Mouse (Mus musculus): ENCODE results near the gene Bean1. TPM values are rescaled to one million over a fixed set of nuclear protein-coding genes. Genes with fewer than 3 reads are reported as not detected.

Gene Bean1
- polyA plus RNA-seq, 1 experiment from 2014 or later, result not detected

DNA sequence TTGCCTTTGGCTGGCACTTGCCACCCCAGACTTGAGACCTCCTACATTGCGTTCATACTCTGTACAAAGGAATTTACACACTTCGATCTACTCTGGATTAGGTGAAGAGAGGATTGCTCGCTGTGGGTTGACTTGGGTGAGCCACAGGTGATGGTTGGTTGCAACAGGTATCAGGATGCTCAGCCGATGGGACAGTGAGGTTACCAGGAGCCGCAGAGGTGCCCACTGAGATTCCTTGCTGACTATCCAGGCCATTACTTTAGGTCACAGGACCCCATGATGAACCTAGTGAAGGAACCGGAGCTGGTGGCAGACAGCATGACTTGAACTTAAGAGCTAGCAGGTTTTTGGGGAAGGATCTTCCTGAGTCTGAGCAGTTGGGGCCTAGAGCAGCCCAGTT, 2.2 kb downstream of the Bean1 start:
- peaks cover 20% of the 10 kb centered on the region for H3K27me3 ChIP-seq
- POLR2A ChIA-PET, result no interaction called here

DNA sequence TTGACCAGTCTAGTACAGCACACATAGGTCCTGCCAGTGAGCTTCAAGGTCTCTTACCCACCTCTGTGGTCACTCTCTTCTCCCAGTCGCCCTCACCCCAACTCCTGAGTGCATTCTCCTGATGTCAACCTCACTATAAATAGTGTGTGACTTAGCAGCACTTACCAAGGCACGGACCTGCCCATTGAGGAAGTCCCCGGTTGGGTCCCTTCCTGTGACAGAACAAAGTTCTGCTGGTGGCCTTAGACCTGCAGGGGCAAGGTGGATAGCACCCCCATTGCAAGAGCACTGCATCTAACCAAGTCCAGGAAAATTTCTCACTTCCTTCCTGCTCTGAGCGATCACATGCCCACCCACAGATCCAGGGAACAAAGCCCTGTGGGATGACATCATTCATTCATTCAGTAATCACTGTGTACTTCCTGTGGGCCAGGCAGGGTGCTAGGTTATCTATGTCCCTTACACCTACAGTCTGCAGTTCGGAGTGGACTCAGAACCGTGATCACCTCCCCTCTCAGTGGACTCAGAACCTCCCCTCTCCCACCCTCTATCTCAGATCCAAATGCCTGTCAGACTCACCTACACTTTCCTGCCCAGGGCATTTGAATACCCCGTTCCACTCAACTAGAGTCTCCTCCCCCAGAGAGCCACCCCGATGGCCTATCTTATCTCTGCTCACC, 5.7 kb downstream of the Bean1 start:
- in situ Hi-C loops (cut with MboI; ENCODE audit: low pct_unique_long_range_greater_than_20kb), result no loop called here
- ChIA-PET POLR2A (no interaction called here), CTCF (no interaction called here)
- peaks cover 13% of the 10 kb centered on the region for H3K27me3 ChIP-seq
- ATAC-seq (no peak), DNase-seq (ENCODE audit: low read depth, low spot score) (no peak)
- TF ChIP-seq CTCF (IDR thresholded peaks at IDR 0.05), result no peak

More for the DNA sequence above, 2.2 kb downstream of the Bean1 start:
- CTCF ChIA-PET, result no interaction called here
- no peak for TF ChIP-seq CTCF (IDR thresholded peaks at IDR 0.05)
- DNase-seq (ENCODE audit: low read depth, low spot score), result no peak
- ATAC-seq, result no peak
- in situ Hi-C loops (cut with MboI; ENCODE audit: low pct_unique_long_range_greater_than_20kb), result no loop called here

DNA sequence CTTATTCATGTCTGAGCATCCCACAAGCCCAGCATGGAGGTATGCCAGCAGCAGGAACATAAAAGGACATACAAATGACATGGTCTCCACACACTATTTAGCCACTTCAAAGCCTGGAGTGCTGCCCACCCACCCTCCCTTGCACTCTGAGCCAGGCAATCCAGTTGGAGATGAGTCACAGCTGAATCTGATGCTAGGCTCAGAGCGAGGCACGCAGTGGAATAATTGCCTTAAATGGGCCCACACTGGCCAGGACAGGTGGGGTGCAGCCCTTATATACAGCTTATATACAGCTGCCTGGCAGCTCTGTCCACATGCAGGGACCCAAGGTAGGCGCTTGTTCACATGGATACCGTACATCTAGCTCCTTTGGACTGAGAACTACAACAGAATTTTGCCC, 6.8 kb downstream of the Bean1 start:
- in situ Hi-C loops (cut with MboI; ENCODE audit: low pct_unique_long_range_greater_than_20kb), result no loop called here
- POLR2A ChIA-PET, result no interaction called here
- no peak for TF ChIP-seq CTCF (IDR thresholded peaks at IDR 0.05)
- CTCF ChIA-PET, result no interaction called here
- peaks cover 7% of the 10 kb centered on the region for H3K27me3 ChIP-seq
- ATAC-seq (no peak), DNase-seq (ENCODE audit: low read depth, low spot score) (no peak)

DNA sequence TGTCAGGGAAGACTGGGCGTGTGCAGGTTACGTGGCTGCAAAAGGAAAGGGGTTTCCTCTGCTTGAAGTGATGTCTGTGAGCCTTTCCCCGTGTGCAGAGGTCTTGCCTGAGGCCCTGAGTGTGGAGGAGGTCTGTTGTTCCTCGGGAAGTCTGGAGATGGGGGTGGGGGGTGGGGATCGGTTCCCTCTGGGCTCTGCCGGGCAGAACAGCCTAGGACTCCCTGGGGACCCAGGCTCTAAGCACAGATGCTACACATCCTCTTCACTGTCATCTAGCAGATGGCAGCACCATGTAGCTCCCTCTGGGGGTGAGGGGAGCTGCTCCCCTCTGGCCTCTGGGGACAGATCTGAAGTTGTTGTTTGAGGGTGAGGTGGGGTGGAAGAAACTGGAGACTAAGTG, 14.7 kb downstream of the Bean1 start:
- in situ Hi-C loops (cut with MboI; ENCODE audit: low pct_unique_long_range_greater_than_20kb), result no loop called here
- no peak for DNase-seq (ENCODE audit: low read depth, low spot score)
- POLR2A ChIA-PET, result no interaction called here
- TF ChIP-seq CTCF (IDR thresholded peaks at IDR 0.05), result no peak
- peaks cover 4% of the 10 kb centered on the region for H3K27me3 ChIP-seq
- CTCF ChIA-PET, result no interaction called here
- ATAC-seq, result no peak

DNA sequence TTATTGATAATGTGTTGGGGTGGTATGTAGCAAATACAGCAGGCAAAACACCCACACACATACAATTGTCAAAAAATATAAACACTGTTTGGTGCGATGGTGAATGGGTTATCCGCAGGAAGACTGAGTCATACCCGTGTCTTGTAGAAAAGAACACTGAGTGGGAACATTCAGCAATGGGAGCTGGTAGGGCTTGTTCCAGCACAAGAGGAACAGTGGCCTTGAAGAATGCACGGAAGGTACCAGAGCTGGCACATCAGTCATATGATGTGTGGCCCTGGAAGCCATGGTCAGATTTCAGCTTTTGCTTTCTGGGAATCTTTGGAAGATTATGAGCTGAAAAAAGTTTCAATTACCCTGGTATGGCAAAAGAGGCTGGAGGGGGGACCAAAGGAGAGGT, 16.6 kb downstream of the Bean1 start:
- no peak for ATAC-seq
- TF ChIP-seq CTCF (IDR thresholded peaks at IDR 0.05), result no peak
- CTCF ChIA-PET, result interaction anchor here (1.3 kb wide), 1 partner anchor 12 kb away, joined by 3 read pairs; no protein-coding TSS in a partner anchor

DNA sequence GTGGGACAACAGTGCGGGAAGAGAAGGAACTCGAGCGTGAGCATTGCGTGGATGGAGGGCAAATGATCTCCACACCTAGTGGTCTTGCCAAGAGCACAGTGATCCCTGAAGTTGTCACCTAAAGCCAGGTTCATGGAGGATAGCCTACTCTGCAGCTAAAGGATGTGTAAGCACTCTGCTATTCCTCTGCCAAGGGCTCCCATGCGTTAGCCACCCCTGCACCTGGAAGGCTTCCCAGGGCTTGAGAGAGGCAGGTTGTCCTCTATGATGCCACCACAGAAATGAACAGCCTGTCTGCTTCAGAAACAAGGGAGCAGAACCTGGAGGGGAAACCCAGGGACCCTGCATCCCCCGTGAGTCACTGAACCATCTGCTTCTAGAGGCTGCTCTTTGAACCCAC, 17.4 kb downstream of the Bean1 start:
- no peak for TF ChIP-seq CTCF (IDR thresholded peaks at IDR 0.05)
- DNase-seq (ENCODE audit: low read depth, low spot score), result no peak
- in situ Hi-C loops (cut with MboI; ENCODE audit: low pct_unique_long_range_greater_than_20kb), result no loop called here
- ChIA-PET POLR2A (no interaction called here), CTCF (interaction anchor here (1.3 kb wide), 1 partner anchor 12 kb away, joined by 3 read pairs; no protein-coding TSS in a partner anchor)
- H3K27me3 ChIP-seq, result no peaks in the 10 kb centered on the region
- ATAC-seq, result no peak

More for the DNA sequence above, 16.6 kb downstream of the Bean1 start:
- in situ Hi-C loops (cut with MboI; ENCODE audit: low pct_unique_long_range_greater_than_20kb), result no loop called here
- POLR2A ChIA-PET, result no interaction called here
- H3K27me3 ChIP-seq, result peaks cover 4% of the 10 kb centered on the region
- no peak for DNase-seq (ENCODE audit: low read depth, low spot score)

DNA sequence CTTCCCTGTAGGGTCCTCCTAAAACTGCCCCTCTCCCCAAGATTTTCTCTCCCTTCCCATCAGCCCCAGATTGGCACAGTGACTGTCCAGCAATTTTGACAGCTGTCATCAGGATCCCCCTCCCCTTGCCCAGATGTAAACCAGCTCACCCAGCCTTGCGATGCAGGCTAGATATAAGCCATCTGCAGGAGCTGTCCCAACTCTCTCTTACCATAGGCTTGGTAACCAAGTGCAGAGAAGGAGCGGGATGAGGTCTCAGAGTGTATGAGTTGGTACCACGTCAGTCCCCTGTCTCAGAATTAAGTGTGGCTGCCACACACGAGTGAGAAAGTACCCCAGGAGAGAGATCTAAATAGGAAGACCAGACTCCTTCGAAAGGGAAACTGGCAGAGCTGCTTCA, 18.2 kb downstream of the Bean1 start:
- DNase-seq (ENCODE audit: low read depth, low spot score), result no peak
- ATAC-seq, result no peak
- POLR2A ChIA-PET, result no interaction called here
- CTCF ChIA-PET, result no interaction called here
- TF ChIP-seq CTCF (IDR thresholded peaks at IDR 0.05), result no peak
- no peaks in the 10 kb centered on the region for H3K27me3 ChIP-seq
- in situ Hi-C loops (cut with MboI; ENCODE audit: low pct_unique_long_range_greater_than_20kb), result no loop called here

DNA sequence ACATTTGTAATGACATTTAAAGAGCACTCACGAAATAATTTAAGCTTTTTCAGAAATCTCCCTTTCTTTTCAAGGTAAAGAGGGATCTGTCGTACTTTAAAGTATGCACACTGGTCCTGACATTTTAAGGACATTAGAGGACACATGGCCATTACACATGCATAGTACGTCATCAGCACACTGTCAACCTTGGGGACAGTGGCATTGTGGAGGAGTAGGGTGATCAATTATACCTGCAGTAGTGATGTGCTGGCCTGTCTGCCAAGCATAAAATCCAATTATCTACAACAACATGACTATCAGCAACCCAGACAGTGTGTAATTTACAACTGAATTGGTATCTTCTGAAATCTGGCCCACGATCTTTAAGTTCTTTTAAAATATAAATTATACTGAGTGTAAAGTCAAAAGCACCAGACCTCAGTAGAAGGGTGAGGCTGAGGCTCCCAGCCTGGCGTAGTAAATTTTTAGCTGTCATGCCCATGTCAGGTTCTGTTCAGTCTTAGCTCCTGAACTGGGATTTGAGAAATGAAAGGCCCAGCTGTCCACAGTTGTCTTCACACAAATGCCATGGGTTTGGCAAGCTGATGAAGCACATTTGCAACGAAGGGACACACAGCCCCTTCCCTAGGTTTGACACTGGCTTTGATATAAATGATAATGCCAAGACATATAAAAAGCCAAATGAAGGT, 20.7 kb downstream of the Bean1 start:
- in situ Hi-C loops (cut with MboI; ENCODE audit: low pct_unique_long_range_greater_than_20kb), result no loop called here
- ChIA-PET POLR2A (no interaction called here), CTCF (interaction anchor here (1.2 to 1.5 kb wide), 2 partner anchors 14 to 27 kb away, joined by 3 read pairs; no protein-coding TSS in a partner anchor)
- H3K27me3 ChIP-seq, result no peaks in the 10 kb centered on the region
- no peak for DNase-seq (ENCODE audit: low read depth, low spot score)
- TF ChIP-seq CTCF (IDR thresholded peaks at IDR 0.05), result no peak
- ATAC-seq, result no peak

DNA sequence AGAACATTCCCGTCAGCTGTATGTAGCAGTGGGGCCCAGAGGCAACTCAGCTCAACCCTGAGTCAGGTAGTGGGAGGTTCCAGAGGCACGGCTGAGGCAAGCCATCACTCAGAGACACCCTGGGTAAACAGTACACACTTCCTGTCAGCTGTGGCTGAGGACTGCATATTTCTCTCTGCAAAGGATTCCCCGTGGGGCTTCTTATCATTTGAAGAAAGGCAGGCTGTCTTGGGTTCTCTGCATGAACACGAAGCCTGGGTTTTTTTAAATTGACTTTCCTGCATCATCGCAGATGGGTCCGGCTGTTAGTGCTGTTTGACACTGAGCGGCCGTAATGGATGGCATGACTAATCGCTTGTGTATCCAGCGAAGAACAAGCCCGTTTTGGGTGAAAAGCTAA, 21.3 kb downstream of the Bean1 start:
- TF ChIP-seq CTCF (IDR thresholded peaks at IDR 0.05), result no peak
- DNase-seq (ENCODE audit: low read depth, low spot score) (no peak), ATAC-seq (peak; percentile 56)
- ChIA-PET POLR2A (no interaction called here), CTCF (interaction anchor here (1.2 to 1.5 kb wide), 2 partner anchors 13 to 27 kb away, joined by 3 read pairs; no protein-coding TSS in a partner anchor)
- H3K27me3 ChIP-seq, result no peaks in the 10 kb centered on the region
- in situ Hi-C loops (cut with MboI; ENCODE audit: low pct_unique_long_range_greater_than_20kb), result no loop called here

DNA sequence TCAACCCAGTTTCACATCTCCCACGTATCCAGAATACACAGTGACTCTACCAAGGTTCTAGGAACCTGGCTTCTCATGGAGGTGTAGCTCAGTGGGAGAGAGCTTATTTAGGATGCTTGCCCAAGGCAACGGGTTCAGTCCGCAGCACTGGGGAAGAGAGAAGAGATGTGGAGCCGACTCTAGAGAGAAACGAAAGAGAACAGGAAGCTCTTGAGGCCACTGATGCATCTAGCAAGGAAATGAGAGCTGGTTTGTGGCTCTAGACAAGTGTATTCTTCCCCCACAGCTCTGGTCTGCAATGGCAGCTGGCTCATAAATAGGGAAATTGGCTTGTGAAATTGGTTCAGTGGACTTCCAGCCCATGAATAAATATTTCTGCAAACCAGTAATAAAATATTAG, 29.6 kb downstream of the Bean1 start:
- ChIA-PET POLR2A (no interaction called here), CTCF (interaction anchor here (1.0 to 1.5 kb wide), 2 partner anchors 13 kb away, joined by 3 read pairs; no protein-coding TSS in a partner anchor)
- H3K27me3 ChIP-seq, result no peaks in the 10 kb centered on the region
- no peak for TF ChIP-seq CTCF (IDR thresholded peaks at IDR 0.05)
- DNase-seq (ENCODE audit: low read depth, low spot score) (no peak), ATAC-seq (no peak)
- in situ Hi-C loops (cut with MboI; ENCODE audit: low pct_unique_long_range_greater_than_20kb), result no loop called here

DNA sequence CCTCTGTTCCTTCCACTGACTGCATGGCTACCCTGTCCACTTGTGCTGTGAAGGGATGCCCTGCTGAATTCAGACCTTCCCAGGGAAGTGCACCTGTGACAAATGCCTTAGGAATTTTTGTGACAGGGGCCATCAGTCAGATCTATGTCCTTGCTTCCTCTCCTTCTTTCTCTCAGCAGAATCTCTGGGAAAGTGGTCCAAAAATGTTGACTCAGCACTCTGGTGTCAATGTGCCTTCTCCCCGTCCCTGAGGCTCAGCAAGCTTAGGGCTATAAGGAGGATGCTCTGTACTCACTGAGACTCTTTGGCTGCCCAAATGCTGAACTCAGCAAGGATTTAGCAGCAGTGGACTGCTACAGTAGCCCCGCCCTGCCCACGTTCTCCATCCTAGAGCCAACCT, 31.4 kb downstream of the Bean1 start:
- CTCF ChIA-PET, result no interaction called here
- no peak for ATAC-seq
- no peaks in the 10 kb centered on the region for H3K27me3 ChIP-seq
- TF ChIP-seq CTCF (IDR thresholded peaks at IDR 0.05), result no peak
- in situ Hi-C loops (cut with MboI; ENCODE audit: low pct_unique_long_range_greater_than_20kb), result no loop called here
- POLR2A ChIA-PET, result no interaction called here
- DNase-seq (ENCODE audit: low read depth, low spot score), result no peak

Measured in Patski (cell line).